Mouse (Mus musculus) liver, embryonic 11.5 days (tissue): Measurements from ENCODE around the gene Smim14. TPM values are rescaled to one million over a fixed set of nuclear protein-coding genes. Genes with fewer than 3 reads are reported as not detected.

Source experiments
- ATAC-seq: fragments of 200-750 bp; cut with Nextera tagmentation; replicated peaks from 2 replicates; pipeline ENCODE4 v1.8.0; 2017; ENCODE audit warnings: moderate number of reproducible peaks, mild to moderate bottlenecking, moderate TSS enrichment, moderate library complexity; ENCODE audit not compliant: low FRiP score
- DNase-seq: peaks from one replicate; pipeline ENCODE4 v3.0.0-alpha.2; 2017; ENCODE audit warnings: low spot score
- H3K27ac ChIP-seq: fragments of 300-500 bp; sonication (generic); 2 replicates; pipeline ENCODE4 v1.5.1; 2014; ENCODE audit warnings: mild to moderate bottlenecking, low read depth, low read length, control low read depth
- H3K27me3 ChIP-seq: fragments of 300-500 bp; sonication (generic); replicated peaks from 2 replicates; pipeline ENCODE4 v1.6.1; 2014; ENCODE audit warnings: low read length, mixed read lengths; ENCODE audit not compliant: control insufficient read depth, insufficient read depth
- H3K36me3 ChIP-seq: fragments of 300-500 bp; sonication (generic); 2 replicates; pipeline ENCODE4 v1.6.1; 2014; ENCODE audit warnings: mild to moderate bottlenecking, low read length, moderate library complexity, mixed read lengths; ENCODE audit not compliant: control insufficient read depth, insufficient read depth
- H3K4me1 ChIP-seq: fragments of 300-500 bp; sonication (generic); replicated peaks from 2 replicates; pipeline ENCODE4 v1.6.1; 2014; ENCODE audit warnings: low read length, mixed read lengths; ENCODE audit not compliant: control insufficient read depth, insufficient read depth
- H3K4me2 ChIP-seq: fragments of 300-500 bp; sonication (generic); 2 replicates; pipeline ENCODE4 v1.6.1; 2014; ENCODE audit warnings: mild to moderate bottlenecking, control low read depth, moderate library complexity
- H3K4me3 ChIP-seq: fragments of 300-500 bp; sonication (generic); 2 replicates; pipeline ENCODE4 v1.5.1; 2014; ENCODE audit warnings: low read depth, low read length, control low read depth
- H3K9ac ChIP-seq: fragments of 300-500 bp; sonication (generic); 2 replicates; pipeline ENCODE4 v1.6.1; 2014; ENCODE audit warnings: low read depth, low read length, control low read depth
- H3K9me3 ChIP-seq: fragments of 300-500 bp; sonication (generic); 2 replicates; pipeline ENCODE4 v1.6.1; 2016; ENCODE audit warnings: low read length, inconsistent platforms, mixed read lengths; ENCODE audit not compliant: control insufficient read depth
- WGBS: fragments of 180-500 bp; shearing (Covaris S2); extraction: QIAGEN DNeasy Blood & Tissue Kit; methylation state at CpG from one replicate; pipeline ENCODE4 v1.1.7; 2014; 5-methylcytosine and 5-hydroxymethylcytosine counted together
- polyA plus RNA-seq: library from polyadenylated mRNA; unstranded; fragments of >200 nt; fragmentation: Nextera tagmentation; extraction: Ambion mirVana; gene quantifications from 2 replicates; pipeline ENCODE4 v1.2.1, GENCODE M21; 2014

The Smim14 gene
- polyA plus RNA-seq, 1 experiment from 2014 or later, result 68.9 TPM

GRCm38 (mm10) chr5:65424215-65424614 is 112.8 kb downstream of the Smim14 start:
- peaks cover 11% of the 10 kb centered on the region for H3K36me3 ChIP-seq

GRCm38 (mm10) chr5:65422803-65423202 is 114.2 kb downstream of the Smim14 start:
- Histone ChIP-seq H3K9ac (no peak overlapping the region), H3K4me3 (no peak overlapping the region), H3K9me3 (no peaks in the 10 kb centered on the region), H3K27me3 (no peaks in the 10 kb centered on the region), H3K27ac (no peak overlapping the region), H3K4me2 (no peak overlapping the region), H3K4me1 (peaks cover 3% of the 10 kb centered on the region; the same call in 1 of the 2 replicates), H3K36me3 (peaks cover 11% of the 10 kb centered on the region)
- no peak for DNase-seq
- ATAC-seq, result no peak
- 90% methylated on average over 8 of the region's 8 CpGs for WGBS

More at GRCm38 (mm10) chr5:65424215-65424614, 112.8 kb downstream of the Smim14 start:
- peaks cover 3% of the 10 kb centered on the region; the same call in 1 of the 2 replicates for H3K4me1 ChIP-seq
- WGBS, result 67% methylated on average over 6 of the region's 6 CpGs
- no peaks in the 10 kb centered on the region for H3K9me3 ChIP-seq
- H3K4me2 ChIP-seq, result no peak overlapping the region
- H3K9ac ChIP-seq, result no peak overlapping the region
- ATAC-seq (peak; percentile 47), DNase-seq (no peak)
- no peak overlapping the region for H3K4me3 ChIP-seq
- H3K27ac ChIP-seq, result no peak overlapping the region
- H3K27me3 ChIP-seq, result no peaks in the 10 kb centered on the region

- H3K4me1 ChIP-seq, result peaks cover 12% of the 10 kb centered on the region
- H3K36me3 ChIP-seq, result peaks cover 12% of the 10 kb centered on the region
- WGBS, result 53% methylated on average over 6 of the region's 6 CpGs
- H3K4me3 ChIP-seq, result no peak overlapping the region
- no peak for DNase-seq
- no peak overlapping the region for H3K9ac ChIP-seq
- H3K27me3 ChIP-seq, result no peaks in the 10 kb centered on the region
- H3K4me2 ChIP-seq, result no peak overlapping the region
- 0 out of 2 replicates have a peak, but pooled peaks have one; percentile 29 for ATAC-seq
- H3K9me3 ChIP-seq, result no peaks in the 10 kb centered on the region
- H3K27ac ChIP-seq, result no peak overlapping the region
Observed at GRCm38 (mm10) chr5:65420822-65421221, 116.2 kb downstream of the Smim14 start.

DNA sequence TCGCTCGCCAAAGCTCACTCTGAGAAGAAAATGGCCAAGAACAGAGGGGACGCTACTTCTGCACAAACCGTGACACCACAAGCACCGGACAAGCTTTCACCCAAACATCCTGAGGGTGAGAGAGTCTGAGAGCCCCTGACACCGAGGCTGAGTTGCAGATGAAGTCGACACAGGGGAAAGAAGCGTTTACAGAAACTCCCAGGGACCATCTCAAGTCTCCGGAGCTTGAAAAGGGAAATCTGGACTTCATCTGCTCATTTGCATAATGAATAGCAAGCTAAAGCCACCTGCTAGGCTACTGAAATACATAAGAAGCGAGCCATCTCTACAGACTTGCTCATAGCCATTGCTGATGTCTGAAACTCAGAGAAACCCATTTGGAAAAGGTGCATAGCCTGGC is 117.8 kb downstream of the Smim14 start:
- no peak overlapping the region for H3K9ac ChIP-seq
- no peak overlapping the region for H3K4me2 ChIP-seq
- peaks cover 10% of the 10 kb centered on the region for H3K36me3 ChIP-seq
- H3K4me1 ChIP-seq, result peaks cover 22% of the 10 kb centered on the region
- no peaks in the 10 kb centered on the region for H3K27me3 ChIP-seq
- DNase-seq, result no peak
- ATAC-seq, result no peak
- H3K27ac ChIP-seq, result no peak overlapping the region
- no peak overlapping the region for H3K4me3 ChIP-seq
- 84% methylated on average over 10 of the region's 10 CpGs for WGBS
- H3K9me3 ChIP-seq, result no peaks in the 10 kb centered on the region

GRCm38 (mm10) chr5:65415653-65416458 is 121.1 kb downstream of the Smim14 start:
- peak overlapping the region; percentile 66 for H3K9ac ChIP-seq
- H3K4me1 ChIP-seq, result peaks cover 20% of the 10 kb centered on the region
- ATAC-seq, result peak; percentile 96
- H3K27me3 ChIP-seq, result no peaks in the 10 kb centered on the region
- WGBS, result 25% methylated on average over 26 of the region's 26 CpGs
- H3K4me3 ChIP-seq, result peak overlapping the region; percentile 11; the same call in 1 of the 2 replicates
- H3K27ac ChIP-seq, result peak overlapping the region; percentile 90
- H3K36me3 ChIP-seq, result peaks cover 5% of the 10 kb centered on the region; the same call in 1 of the 2 replicates
- peak; percentile 77 for DNase-seq
- no peaks in the 10 kb centered on the region for H3K9me3 ChIP-seq
- peak overlapping the region; percentile 68 for H3K4me2 ChIP-seq

GRCm38 (mm10) chr5:65407989-65408388 is 129.0 kb downstream of the Smim14 start:
- Histone ChIP-seq H3K27ac (no peak overlapping the region), H3K9ac (no peak overlapping the region), H3K4me3 (no peak overlapping the region), H3K36me3 (peaks cover 10% of the 10 kb centered on the region), H3K27me3 (no peaks in the 10 kb centered on the region), H3K4me2 (no peak overlapping the region), H3K4me1 (no peaks in the 10 kb centered on the region), H3K9me3 (no peaks in the 10 kb centered on the region)
- DNase-seq (no peak), ATAC-seq (no peak)
- 73% methylated on average over 12 of the region's 12 CpGs for WGBS

DNA sequence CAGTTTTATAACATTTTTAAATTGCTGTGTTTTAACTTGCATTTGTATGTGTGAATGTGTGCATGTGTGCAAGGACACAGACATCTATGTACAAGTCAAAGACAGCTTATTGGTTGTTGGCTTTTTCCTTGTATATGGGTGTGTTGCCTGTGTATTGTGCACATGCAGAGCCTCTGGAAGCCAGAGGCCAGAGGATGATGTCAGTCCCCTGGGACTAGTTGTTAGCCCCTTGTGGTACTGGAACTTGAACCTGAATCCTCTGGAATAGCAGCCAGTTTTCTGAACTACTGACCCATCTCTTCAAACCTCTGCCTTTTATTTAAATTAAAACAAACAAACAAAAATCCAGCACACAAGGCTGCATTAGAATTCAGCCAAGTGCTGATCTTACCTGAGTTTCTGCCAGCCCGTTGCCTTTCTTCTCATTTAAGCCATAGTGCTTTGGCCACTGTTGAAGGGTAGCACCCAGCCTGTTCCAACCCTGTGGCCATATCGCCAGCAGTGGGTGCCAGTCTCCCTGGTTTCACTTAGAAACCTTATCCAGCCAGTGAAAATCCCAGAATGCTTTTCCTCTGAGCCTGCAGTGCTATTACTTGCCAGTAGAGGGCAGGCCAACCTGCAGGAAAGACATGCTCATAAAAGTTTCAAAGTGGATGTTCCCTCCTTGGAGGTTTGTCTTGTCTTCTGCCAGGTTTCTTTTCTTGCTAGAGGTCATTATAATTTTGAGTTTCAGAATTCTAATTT is 135.6 kb downstream of the Smim14 start:
- DNase-seq, result peak; percentile 66
- H3K4me3 ChIP-seq, result no peak overlapping the region
- peaks cover 21% of the 10 kb centered on the region for H3K36me3 ChIP-seq
- no peaks in the 10 kb centered on the region for H3K4me1 ChIP-seq
- H3K9ac ChIP-seq, result no peak overlapping the region
- H3K27me3 ChIP-seq, result no peaks in the 10 kb centered on the region
- peak; percentile 74; the same call in 1 of the 2 replicates for ATAC-seq
- H3K4me2 ChIP-seq, result no peak overlapping the region
- 31% methylated on average over 2 of the region's 2 CpGs for WGBS
- no peak overlapping the region for H3K27ac ChIP-seq
- H3K9me3 ChIP-seq, result no peaks in the 10 kb centered on the region
